Mouse (Mus musculus) MEL (cell line): ENCODE results near the gene Chd9. TPM values are rescaled to one million over a fixed set of nuclear protein-coding genes. Genes with fewer than 3 reads are reported as not detected.

Experiments
- DNase-seq: peaks from one replicate; pipeline ENCODE4 v3.0.0; 2011; ENCODE audit warnings: low read depth, low spot score
- H3K27ac ChIP-seq: 2 replicates; pipeline ENCODE4 v1.5.1; 2012; ENCODE audit warnings: low read depth, mild to moderate bottlenecking, control low read depth, low read length, moderate library complexity; ENCODE audit not compliant: control insufficient read depth
- H3K27me3 ChIP-seq, 2 experiments: fragments of 150-350 bp in 1 of 2; sonication (generic) in 1 of 2; 2 replicates each; pipeline ENCODE4 v1.6.1; 2012; ENCODE audit warnings: low read length in 2 of 2, mild to moderate bottlenecking in 2 of 2, improper control_type of control experiment in 1 of 2, moderate library complexity in 1 of 2; ENCODE audit not compliant: insufficient read depth in 2 of 2, control insufficient read depth in 1 of 2
- H3K36me3 ChIP-seq, 2 experiments: 2 replicates each; pipeline ENCODE4 v1.6.1; 2012 to 2014; ENCODE audit warnings: low read length in 2 of 2, improper control_type of control experiment in 1 of 2, inconsistent platforms in 1 of 2, mild to moderate bottlenecking in 1 of 2; ENCODE audit not compliant: insufficient read depth in 2 of 2, control insufficient read depth in 1 of 2
- H3K4me1 ChIP-seq, 2 experiments: fragments of 150-350 bp in 1 of 2; sonication (generic) in 1 of 2; 2 replicates each; pipeline ENCODE4 v1.6.1; 2012; ENCODE audit warnings: low read length in 2 of 2, improper control_type of control experiment in 1 of 2, mild to moderate bottlenecking in 1 of 2; ENCODE audit not compliant: insufficient read depth in 2 of 2, control insufficient read depth in 1 of 2
- H3K4me3 ChIP-seq, 2 experiments: fragments of 150-350 bp in 1 of 2; sonication (generic) in 1 of 2; 2 replicates each; pipeline ENCODE4 v1.5.1; 2012; ENCODE audit warnings: low read depth in 2 of 2, low read length in 2 of 2, mild to moderate bottlenecking in 2 of 2, moderate library complexity in 2 of 2, control low read depth in 1 of 2, improper control_type of control experiment in 1 of 2; ENCODE audit not compliant: control insufficient read depth in 1 of 2, insufficient read depth in 1 of 2
- H3K79me2 ChIP-seq: 2 replicates; pipeline ENCODE4 v1.6.1; 2012; ENCODE audit warnings: mild to moderate bottlenecking, low read length, moderate library complexity; ENCODE audit not compliant: control insufficient read depth, poor library complexity, insufficient read depth
- H3K9ac ChIP-seq: 2 replicates; pipeline ENCODE4 v1.6.1; 2012; ENCODE audit warnings: low read depth, mild to moderate bottlenecking, control low read depth, low read length, moderate library complexity; ENCODE audit not compliant: control insufficient read depth, poor library complexity, severe bottlenecking
- H3K9me3 ChIP-seq: fragments of 150-350 bp; sonication (generic); replicated peaks from 2 replicates; pipeline ENCODE4 v1.6.1; 2012; ENCODE audit warnings: mild to moderate bottlenecking, low read length, improper control_type of control experiment, moderate library complexity; ENCODE audit not compliant: insufficient read depth
- BHLHE40 ChIP-seq: IDR thresholded peaks from 2 replicates; pipeline ENCODE4 v1.6.1; 2012; ENCODE audit warnings: low read depth, mild to moderate bottlenecking, inconsistent platforms, low read length, improper control_type of control experiment, borderline replicate concordance
- CHD2 ChIP-seq: IDR thresholded peaks from 2 replicates; pipeline ENCODE4 v1.6.1; 2011; ENCODE audit warnings: low read length, improper control_type of control experiment
- CTCF ChIP-seq, 3 experiments: IDR thresholded peaks in 2 of 3; conservative IDR thresholded peaks in 1 of 3; 2 replicates each; pipeline ENCODE4 v1.5.1; 2011 to 2012; ENCODE audit warnings: low read length in 3 of 3, low read depth in 2 of 3, mild to moderate bottlenecking in 2 of 3, improper control_type of control experiment in 1 of 3, inconsistent platforms in 1 of 3, mixed read lengths in 1 of 3, moderate library complexity in 1 of 3; ENCODE audit not compliant: control insufficient read depth in 1 of 3, insufficient read depth in 1 of 3, poor library complexity in 1 of 3, severe bottlenecking in 1 of 3
- E2F4 ChIP-seq: IDR thresholded peaks from 2 replicates; pipeline ENCODE4 v1.6.1; 2011; ENCODE audit warnings: low read depth, low read length, improper control_type of control experiment, borderline replicate concordance
- ELF1 ChIP-seq: IDR thresholded peaks from 2 replicates; pipeline ENCODE4 v1.6.1; 2014; ENCODE audit warnings: low read depth, mild to moderate bottlenecking, inconsistent platforms, low read length, improper control_type of control experiment, moderate library complexity
- EP300 ChIP-seq, 2 experiments: IDR thresholded peaks; 2 replicates each; pipeline ENCODE4 v1.6.1; 2011; ENCODE audit warnings: improper control_type of control experiment in 2 of 2, low read length in 2 of 2, low read depth in 1 of 2, mild to moderate bottlenecking in 1 of 2
- ETS1 ChIP-seq: IDR thresholded peaks from 2 replicates; pipeline ENCODE4 v1.6.1; 2012; ENCODE audit warnings: low read depth, mild to moderate bottlenecking, inconsistent platforms, low read length, improper control_type of control experiment, moderate library complexity
- GATA1 ChIP-seq: IDR thresholded peaks from 2 replicates; pipeline ENCODE4 v1.6.1; 2011; ENCODE audit warnings: low read depth, low read length, improper control_type of control experiment
- HCFC1 ChIP-seq: IDR thresholded peaks from 2 replicates; pipeline ENCODE4 v1.6.1; 2012; ENCODE audit warnings: low read depth, mild to moderate bottlenecking, inconsistent platforms, low read length, improper control_type of control experiment, moderate library complexity
- JUND ChIP-seq: IDR thresholded peaks from 2 replicates; pipeline ENCODE4 v1.6.1; 2011; ENCODE audit warnings: low read depth, mild to moderate bottlenecking, improper control_type of control experiment, low read length
- KAT2A ChIP-seq: conservative IDR thresholded peaks from 2 replicates; pipeline ENCODE4 v1.6.1; 2012; ENCODE audit warnings: low read depth, low read length, improper control_type of control experiment, inconsistent platforms
- MAFK ChIP-seq: IDR thresholded peaks from 2 replicates; pipeline ENCODE4 v1.6.1; 2011; ENCODE audit warnings: low read depth, mild to moderate bottlenecking, low read length, improper control_type of control experiment, borderline replicate concordance
- MAX ChIP-seq: IDR thresholded peaks from 2 replicates; pipeline ENCODE4 v1.6.1; 2011; ENCODE audit warnings: low read length, improper control_type of control experiment
- MEF2A ChIP-seq: IDR thresholded peaks from 2 replicates; pipeline ENCODE4 v1.6.1; 2014; ENCODE audit warnings: low read depth, mild to moderate bottlenecking, inconsistent platforms, low read length, improper control_type of control experiment; ENCODE audit not compliant: poor library complexity, insufficient replicate concordance, severe bottlenecking; ENCODE audit errors: extremely low read depth
- MXI1 ChIP-seq: IDR thresholded peaks from 2 replicates; pipeline ENCODE4 v1.6.1; 2011; ENCODE audit warnings: mild to moderate bottlenecking, low read depth, low read length, improper control_type of control experiment
- MYB ChIP-seq: IDR thresholded peaks from 2 replicates; pipeline ENCODE4 v1.6.1; 2011; ENCODE audit warnings: mild to moderate bottlenecking, low read depth, low read length, improper control_type of control experiment
- NELFE ChIP-seq: IDR thresholded peaks from 2 replicates; pipeline ENCODE4 v1.6.1; 2011; ENCODE audit warnings: low read depth, low read length, improper control_type of control experiment
- NRF1 ChIP-seq: IDR thresholded peaks from 2 replicates; pipeline ENCODE4 v1.6.1; 2014; ENCODE audit warnings: low read depth, mild to moderate bottlenecking, inconsistent platforms, low read length, improper control_type of control experiment, moderate library complexity; ENCODE audit not compliant: poor library complexity, insufficient read depth, severe bottlenecking
- POLR2A ChIP-seq, 2 experiments: IDR thresholded peaks; 2 replicates each; pipeline ENCODE4 v1.6.1; 2011 to 2012; ENCODE audit warnings: low read length in 2 of 2, mild to moderate bottlenecking in 2 of 2, control low read depth in 1 of 2, improper control_type of control experiment in 1 of 2, low read depth in 1 of 2, moderate library complexity in 1 of 2; ENCODE audit not compliant: control insufficient read depth in 1 of 2, insufficient read depth in 1 of 2, poor library complexity in 1 of 2
- POLR2AphosphoS2 ChIP-seq: IDR thresholded peaks from 2 replicates; pipeline ENCODE4 v1.6.1; 2011; ENCODE audit warnings: low read length, improper control_type of control experiment
- POLR2AphosphoS5 ChIP-seq: IDR thresholded peaks from 2 replicates; pipeline ENCODE4 v1.6.1; 2012; ENCODE audit warnings: low read depth, borderline replicate concordance, mild to moderate bottlenecking, inconsistent platforms, low read length, moderate library complexity, mixed read lengths
- RAD21 ChIP-seq: IDR thresholded peaks from 2 replicates; pipeline ENCODE4 v1.6.1; 2011; ENCODE audit warnings: mild to moderate bottlenecking, low read depth, low read length, improper control_type of control experiment
- RCOR1 ChIP-seq: IDR thresholded peaks from 2 replicates; pipeline ENCODE4 v1.6.1; 2012; ENCODE audit warnings: low read depth, mild to moderate bottlenecking, inconsistent platforms, low read length, improper control_type of control experiment
- SIN3A ChIP-seq: IDR thresholded peaks from 2 replicates; pipeline ENCODE4 v1.6.1; 2012; ENCODE audit warnings: low read length, improper control_type of control experiment, inconsistent platforms
- SMC3 ChIP-seq: IDR thresholded peaks from 2 replicates; pipeline ENCODE4 v1.6.1; 2011; ENCODE audit warnings: low read depth, low read length, improper control_type of control experiment
- TAL1 ChIP-seq: IDR thresholded peaks from 2 replicates; pipeline ENCODE4 v1.6.1; 2012; ENCODE audit warnings: mild to moderate bottlenecking, inconsistent platforms, low read length, moderate library complexity, mixed read lengths
- TCF12 ChIP-seq: IDR thresholded peaks from 2 replicates; pipeline ENCODE4 v1.6.1; 2014; ENCODE audit warnings: low read depth, mild to moderate bottlenecking, inconsistent platforms, low read length, improper control_type of control experiment, moderate library complexity
- UBTF ChIP-seq: IDR thresholded peaks from 2 replicates; pipeline ENCODE4 v1.6.1; 2012; ENCODE audit warnings: low read depth, mild to moderate bottlenecking, inconsistent platforms, low read length, improper control_type of control experiment, moderate library complexity, borderline replicate concordance; ENCODE audit not compliant: insufficient read depth
- USF2 ChIP-seq, 2 experiments: IDR thresholded peaks; 2 replicates each; pipeline ENCODE4 v1.6.1; 2011 to 2012; ENCODE audit warnings: improper control_type of control experiment in 2 of 2, low read length in 2 of 2, borderline replicate concordance in 1 of 2, inconsistent platforms in 1 of 2, low read depth in 1 of 2, mild to moderate bottlenecking in 1 of 2; ENCODE audit not compliant: insufficient read depth in 1 of 2
- ZC3H11A ChIP-seq: IDR thresholded peaks from 2 replicates; pipeline ENCODE4 v1.6.1; 2012; ENCODE audit warnings: low read depth, mild to moderate bottlenecking, inconsistent platforms, low read length, improper control_type of control experiment
- ZKSCAN1 ChIP-seq: IDR thresholded peaks from 2 replicates; pipeline ENCODE4 v1.6.1; 2012; ENCODE audit warnings: low read depth, mild to moderate bottlenecking, inconsistent platforms, low read length, improper control_type of control experiment, moderate library complexity
- ZMIZ1 ChIP-seq: IDR thresholded peaks from 2 replicates; pipeline ENCODE4 v1.6.1; 2012; ENCODE audit warnings: low read depth, mild to moderate bottlenecking, inconsistent platforms, low read length, improper control_type of control experiment, moderate library complexity
- ZNF384 ChIP-seq: IDR thresholded peaks from 2 replicates; pipeline ENCODE4 v1.6.1; 2012; ENCODE audit warnings: low read depth, mild to moderate bottlenecking, inconsistent platforms, low read length, improper control_type of control experiment
- polyA plus RNA-seq, 2 experiments: library from polyadenylated mRNA; stranded (reverse) in 1 of 2; unstranded in 1 of 2; fragments of >175 nt in 1 of 2; fragments of >200 nt in 1 of 2; gene quantifications; 2 replicates each; pipeline versions ENCODE4 v1.2.1 to v1.2.4; 2012; ENCODE audit warnings: low replicate concordance in 2 of 2, low read depth in 1 of 2; ENCODE audit not compliant: insufficient read length in 2 of 2, insufficient read depth in 1 of 2, missing spikeins in 1 of 2
- total RNA-seq: library from RNA; depleted of rRNA; stranded (reverse); fragments of 300-350 nt; gene quantifications from 2 replicates; pipeline ENCODE4 v1.2.3, GENCODE M21; 2012

Chd9 gene
- total and polyA plus RNA-seq, 3 experiments = 5.9 to 87.4 (median 40.3) TPM

DNA sequence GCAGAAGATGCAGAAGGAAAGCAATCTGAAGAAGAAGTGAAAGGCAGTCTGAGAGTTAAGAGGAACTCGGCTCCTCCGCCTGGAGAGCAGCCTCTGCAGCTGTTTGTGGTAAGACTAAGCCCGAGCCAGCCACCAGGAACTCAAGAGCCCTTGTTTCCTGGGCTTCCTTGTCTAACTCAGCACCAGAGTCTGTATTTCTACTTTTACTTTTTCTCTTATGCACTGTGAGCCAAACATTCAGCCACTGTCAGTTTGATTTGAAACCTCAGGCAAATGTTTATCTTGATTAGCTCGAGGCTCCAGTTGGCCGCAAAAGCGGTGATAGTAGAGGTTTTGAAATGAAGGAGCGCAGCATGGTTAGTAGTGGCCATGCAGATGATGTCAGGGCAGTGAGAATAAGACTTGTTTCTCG, 148.8 kb downstream of the Chd9 start (continued):
- no peak for TF ChIP-seq KAT2A
- no peak for TF ChIP-seq MAX
- peak; percentile 87 for TF ChIP-seq RCOR1
- no peak for TF ChIP-seq ELF1
- peak; percentile 32; the same call in 1 of the 2 replicates for TF ChIP-seq TAL1
- TF ChIP-seq ZC3H11A = no peak
- no peak for TF ChIP-seq SMC3
- TF ChIP-seq POLR2AphosphoS2 = no peak
- no peak for TF ChIP-seq MYB
- peak; percentile 34; the same call in 1 of the 2 replicates for TF ChIP-seq MXI1
- TF ChIP-seq TCF12 = peak; percentile 82
- no peak for TF ChIP-seq POLR2A (IDR thresholded peaks at IDR 0.05; ENCODE audit: control insufficient read depth in 1 of 2, insufficient read depth in 1 of 2, low read depth in 1 of 2, low read length in 2 of 2, poor library complexity in 1 of 2)
- no peak for TF ChIP-seq E2F4

DNA sequence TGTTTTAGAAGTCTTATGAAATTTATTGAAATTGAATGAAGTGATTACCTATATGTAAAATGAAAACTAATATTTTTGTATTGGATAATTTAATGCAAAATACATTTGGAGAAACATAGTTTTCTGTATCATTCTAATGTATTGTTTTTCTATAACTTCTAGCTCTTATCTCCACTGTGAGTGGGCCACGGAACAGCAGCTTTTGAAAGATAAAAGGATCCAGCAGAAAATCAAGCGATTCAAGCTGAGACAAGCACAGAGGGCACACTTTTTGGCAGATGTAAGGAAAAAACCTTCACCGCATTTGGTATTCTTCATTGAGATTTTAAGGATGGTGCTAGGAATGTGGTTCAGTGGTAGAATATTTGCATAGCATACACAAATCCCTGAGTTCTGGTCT, 150.6 kb downstream of the Chd9 start:
- Histone ChIP-seq H3K27ac (peak overlapping the region; percentile 43; the same call in 1 of the 2 replicates), H3K79me2 (no peaks in the 10 kb centered on the region; the same call in 1 of the 2 replicates), H3K9me3 (no peaks in the 10 kb centered on the region), H3K4me3 (no peak overlapping the region), H3K36me3 (peaks cover 11 to 33% of the 10 kb centered on the region in 2 experiments), H3K9ac (no peak overlapping the region), H3K27me3 (no peaks in the 10 kb centered on the region), H3K4me1 (peaks cover 7 to 27% of the 10 kb centered on the region in 2 experiments)
- peak; percentile 70 for DNase-seq
- TF ChIP-seq ELF1 (no peak), MEF2A (no peak), SMC3 (no peak), NELFE (no peak), TCF12 (peak; percentile 90), MXI1 (no peak), POLR2AphosphoS2 (no peak), EP300 (IDR thresholded peaks at IDR 0.05; ENCODE audit: low read depth in 1 of 2, low read length in 2 of 2) (peak; percentile 86), JUND (no peak), RAD21 (no peak), GATA1 (peak; percentile 90), RCOR1 (peak; percentile 88), BHLHE40 (peak; percentile 50; the same call in 1 of the 2 replicates), ZKSCAN1 (no peak), ZC3H11A (no peak), UBTF (no peak), TAL1 (peak; percentile 69), HCFC1 (no peak), E2F4 (no peak), ETS1 (peak; percentile 80), POLR2AphosphoS5 (no peak), CHD2 (no peak), ZMIZ1 (no peak), NRF1 (no peak), MAFK (no peak), POLR2A (IDR thresholded peaks at IDR 0.05; ENCODE audit: control insufficient read depth in 1 of 2, insufficient read depth in 1 of 2, low read depth in 1 of 2, low read length in 2 of 2, poor library complexity in 1 of 2) (no peak), ZNF384 (peak; percentile 64), USF2 (IDR thresholded peaks at IDR 0.05; ENCODE audit: borderline replicate concordance in 1 of 2, insufficient read depth in 1 of 2, low read depth in 1 of 2, low read length in 2 of 2) (no peak), SIN3A (no peak), CTCF (IDR thresholded peaks at IDR 0.05 in 2 of 3, conservative IDR thresholded peaks at IDR 0.05 in 1 of 3; ENCODE audit: control insufficient read depth in 1 of 3, insufficient read depth in 1 of 3, low read depth in 2 of 3, low read length in 3 of 3, poor library complexity in 1 of 3, severe bottlenecking in 1 of 3) (no peak)
